Mouse (Mus musculus) urinary bladder, adult 18-20 months (tissue): ENCODE measurements at regions not wholly inside any gene's neighbourhood (a gene's known extent, or its start where the extent isn't known, plus 50 kb on each side); places are given as distances from the start of the nearest gene placed in this dataset.
A peak's percentile ranks its signal among the peaks of the same experiment; 100 is the strongest.

Experiments used
- DNase-seq, 2 experiments: peaks; one replicate each; pipeline ENCODE4 v3.0.0; 2022; ENCODE audit warnings: low spot score in 2 of 2, mixed read lengths in 2 of 2

DNA sequence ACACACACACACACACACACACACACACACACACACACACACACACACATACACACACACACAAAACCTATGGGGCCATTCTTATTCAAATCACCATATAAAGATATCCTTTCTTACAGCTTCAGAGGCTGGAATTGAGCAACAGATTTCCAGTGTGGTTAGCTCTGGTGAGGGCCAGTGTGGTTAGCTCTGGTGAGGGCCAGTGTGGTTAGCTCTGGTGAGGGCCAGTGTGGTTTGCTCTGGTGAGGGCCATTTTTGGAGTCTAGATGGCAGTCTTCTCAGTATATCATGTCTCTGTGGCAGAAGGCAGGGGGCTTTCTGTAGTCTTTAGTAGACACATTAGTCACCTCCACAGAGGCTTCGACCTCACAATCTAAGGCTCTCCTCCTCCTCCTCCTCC, 191.5 kb upstream of the 9630041A04Rik start:
- no peak for DNase-seq

DNA sequence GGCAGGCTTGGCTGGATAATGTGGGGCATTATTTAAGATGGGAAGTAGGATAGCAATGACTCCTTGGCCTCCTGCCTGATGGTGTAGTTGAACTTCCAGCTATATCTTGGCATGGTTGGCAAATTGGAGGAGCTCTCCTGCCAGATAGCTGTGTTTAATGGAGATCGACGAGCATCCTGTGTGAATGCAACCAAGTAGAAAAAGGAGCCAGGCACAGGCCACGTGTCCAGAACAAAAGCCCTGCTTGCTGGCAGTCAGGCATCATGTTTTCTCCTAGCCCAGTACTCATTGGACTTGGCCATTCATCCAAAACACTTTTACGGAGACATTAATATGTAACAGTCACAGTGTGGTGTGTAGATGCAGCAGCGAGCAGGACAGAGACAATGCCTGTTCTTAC, 211.8 kb upstream of the 9630041A04Rik start:
- no peak for DNase-seq

DNA sequence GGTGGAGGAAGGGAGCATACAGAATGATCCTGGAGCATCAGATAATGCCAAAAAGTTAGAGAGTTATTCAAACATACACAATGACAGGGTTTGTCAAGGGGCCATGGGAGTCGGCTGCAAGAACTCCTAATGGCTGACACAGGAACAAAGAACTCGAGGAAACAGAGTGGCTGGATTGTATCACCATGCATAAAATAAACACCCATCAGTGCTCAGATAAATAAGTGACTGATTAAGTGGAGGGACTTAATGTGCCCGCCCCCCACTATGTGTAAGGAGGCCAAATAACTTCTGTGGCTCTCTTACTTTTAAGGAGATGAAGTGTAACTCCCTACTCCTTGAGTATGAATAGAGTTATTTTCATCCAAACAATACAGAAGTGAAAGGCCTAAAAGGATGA, 220.1 kb upstream of the 9630041A04Rik start:
- no peak for DNase-seq

DNA sequence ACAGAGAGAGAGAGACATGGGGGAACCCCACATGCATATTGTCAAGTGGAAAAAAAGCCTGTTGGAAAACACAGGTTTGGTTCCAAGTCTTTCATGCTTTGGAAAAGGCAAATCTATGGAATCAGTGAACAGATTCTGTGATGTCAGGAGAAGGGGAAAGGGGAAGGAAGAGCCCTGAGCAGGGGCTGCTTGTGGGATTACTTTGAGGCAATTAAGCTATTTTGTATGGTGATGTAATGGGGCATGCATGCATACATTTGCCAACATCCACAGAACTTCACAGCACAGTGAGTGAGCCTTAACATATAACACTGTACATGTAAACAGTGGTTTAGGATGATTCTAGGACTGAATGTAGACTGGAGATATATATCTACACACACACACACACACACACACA, 221.0 kb upstream of the 9630041A04Rik start:
- DNase-seq: no peak

DNA sequence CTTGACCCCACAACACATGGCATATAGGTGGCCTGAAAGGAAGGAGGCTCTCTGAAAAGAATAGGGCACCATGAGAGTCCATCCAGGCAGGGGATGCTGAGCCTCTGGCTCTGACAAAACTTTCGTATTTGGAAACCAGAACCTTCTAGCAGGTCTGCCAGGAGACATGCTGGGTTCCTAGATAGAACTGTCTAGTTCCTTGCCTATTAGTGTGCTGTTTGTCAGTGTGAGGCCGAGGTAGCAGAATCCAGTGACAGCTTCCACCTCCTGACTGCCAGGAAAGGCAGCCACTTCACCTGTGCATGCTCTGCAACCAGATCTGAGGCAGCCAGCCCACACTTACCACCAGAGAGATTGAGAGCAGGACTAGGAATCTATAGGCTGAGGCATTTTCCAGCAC, 245.4 kb upstream of the 9630041A04Rik start:
- no peak for DNase-seq

DNA sequence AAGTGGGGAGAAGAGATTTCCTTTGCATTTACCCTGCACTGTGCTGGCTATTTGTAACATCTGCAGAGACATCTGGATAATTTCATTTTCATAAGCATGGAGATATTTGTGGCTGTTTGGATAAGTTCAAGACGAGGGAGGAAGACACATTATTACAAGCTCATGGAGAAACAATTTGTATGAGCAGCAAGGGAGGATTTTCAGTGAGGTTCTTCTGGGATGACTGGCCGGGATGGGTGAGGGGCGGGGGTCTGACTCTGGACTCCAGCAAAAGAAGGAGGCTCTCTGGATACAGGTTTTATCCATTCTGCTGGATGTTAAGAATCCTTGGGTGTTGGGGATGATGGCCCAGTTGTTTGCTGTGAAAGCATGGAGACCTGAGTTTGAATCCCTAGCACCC, 246.5 kb upstream of the 9630041A04Rik start:
- no peak for DNase-seq

DNA sequence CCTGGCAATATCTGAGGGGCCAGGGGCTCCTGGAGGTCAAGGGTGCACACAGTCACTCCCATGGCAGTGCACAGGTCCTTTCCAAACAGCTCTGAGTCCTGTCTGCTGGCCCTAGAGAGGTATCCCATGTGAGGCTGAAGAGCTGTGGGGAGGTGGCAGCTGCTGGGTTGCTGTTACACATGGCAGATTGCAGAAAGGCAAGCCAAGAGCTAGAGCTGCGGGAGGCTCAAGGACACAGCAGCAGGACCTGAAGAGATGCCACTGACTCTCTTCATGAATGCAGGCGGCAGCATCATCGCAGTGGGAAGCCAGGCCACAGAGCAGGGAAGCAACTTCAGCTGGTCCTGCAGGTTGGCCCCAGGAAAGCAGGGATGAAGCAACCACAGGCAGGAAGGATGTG, 247.7 kb upstream of the 9630041A04Rik start:
- no peak for DNase-seq

DNA sequence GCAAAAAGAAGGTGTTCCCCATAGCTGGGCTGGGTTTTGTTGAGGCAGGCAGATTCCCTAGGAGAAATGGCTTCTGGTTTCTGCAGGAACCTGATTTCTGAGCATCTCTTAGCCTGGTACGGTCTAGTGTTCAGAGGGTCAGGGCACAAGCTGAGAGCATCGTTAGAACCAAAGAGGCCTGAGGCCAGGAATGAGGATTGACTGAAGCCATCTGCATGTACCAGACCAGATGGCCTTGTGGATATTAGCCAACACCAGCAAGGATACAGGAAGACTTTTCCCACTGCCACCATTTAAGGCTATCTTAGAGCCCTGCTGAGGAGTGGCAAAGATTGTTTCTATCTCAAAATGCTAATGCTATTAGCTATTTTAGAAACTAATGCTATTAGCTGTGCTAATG, 248.2 kb upstream of the 9630041A04Rik start:
- DNase-seq: no peak

DNA sequence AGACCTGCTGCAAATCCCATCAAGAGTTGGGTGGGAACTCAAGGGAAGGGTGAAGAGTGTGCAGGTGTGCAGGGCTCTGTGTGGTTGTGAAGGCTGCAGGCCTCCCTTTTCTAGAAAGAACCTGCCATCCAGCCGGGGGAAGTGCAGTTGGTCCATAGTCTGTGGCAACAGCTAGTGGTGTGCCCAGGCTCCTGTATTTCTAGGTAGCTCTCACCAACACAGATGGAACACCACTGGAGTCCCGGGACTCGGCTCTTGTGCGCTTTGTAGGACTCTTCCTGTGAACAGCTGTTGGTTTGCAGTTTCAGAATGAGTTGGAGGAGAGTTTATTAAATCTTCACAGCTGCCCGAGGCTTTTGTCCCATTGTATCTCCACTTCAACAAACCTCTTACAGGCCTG, 248.7 kb upstream of the 9630041A04Rik start:
- no peak for DNase-seq

DNA sequence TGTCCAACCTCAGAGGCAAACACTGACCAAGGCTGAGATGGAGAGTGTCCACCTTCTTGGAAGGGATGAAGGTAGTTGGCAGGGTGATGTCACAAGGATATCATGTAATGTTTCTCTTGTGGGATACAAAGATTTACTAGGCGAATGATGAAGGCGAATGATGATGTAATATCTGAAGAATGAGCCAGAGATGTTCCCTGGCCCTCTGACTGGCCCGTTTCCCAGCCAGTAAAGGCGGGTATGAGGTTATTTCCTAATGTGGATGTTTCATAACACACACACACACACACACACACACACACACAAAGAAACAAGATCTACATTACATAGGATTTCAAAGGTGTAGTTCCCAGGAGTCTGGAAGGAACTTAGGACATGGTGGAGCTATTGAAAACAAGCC, 249.1 kb upstream of the 9630041A04Rik start:
- DNase-seq: peak in 1 of 2 experiments; percentile 14

DNA sequence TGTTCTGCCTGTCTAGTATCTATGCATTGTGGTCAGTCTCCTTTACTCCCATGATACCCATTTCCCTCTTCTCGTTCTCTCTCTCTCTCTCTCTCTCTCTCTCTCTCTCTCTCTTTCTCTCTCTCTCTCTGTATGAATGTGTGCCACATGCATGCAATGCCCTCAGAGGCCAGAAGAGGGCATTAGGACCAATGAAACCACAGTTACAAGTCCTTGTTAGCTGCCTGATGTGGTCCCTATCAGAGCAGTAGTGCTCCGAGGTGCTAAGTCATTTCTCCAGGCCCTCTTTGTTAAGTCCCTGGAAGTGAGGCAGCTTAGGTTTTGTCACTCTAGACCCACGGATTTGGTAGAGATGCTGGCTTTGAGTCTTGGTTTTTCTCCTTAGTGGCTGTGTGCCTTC, 250.2 kb upstream of the 9630041A04Rik start:
- no peak for DNase-seq

DNA sequence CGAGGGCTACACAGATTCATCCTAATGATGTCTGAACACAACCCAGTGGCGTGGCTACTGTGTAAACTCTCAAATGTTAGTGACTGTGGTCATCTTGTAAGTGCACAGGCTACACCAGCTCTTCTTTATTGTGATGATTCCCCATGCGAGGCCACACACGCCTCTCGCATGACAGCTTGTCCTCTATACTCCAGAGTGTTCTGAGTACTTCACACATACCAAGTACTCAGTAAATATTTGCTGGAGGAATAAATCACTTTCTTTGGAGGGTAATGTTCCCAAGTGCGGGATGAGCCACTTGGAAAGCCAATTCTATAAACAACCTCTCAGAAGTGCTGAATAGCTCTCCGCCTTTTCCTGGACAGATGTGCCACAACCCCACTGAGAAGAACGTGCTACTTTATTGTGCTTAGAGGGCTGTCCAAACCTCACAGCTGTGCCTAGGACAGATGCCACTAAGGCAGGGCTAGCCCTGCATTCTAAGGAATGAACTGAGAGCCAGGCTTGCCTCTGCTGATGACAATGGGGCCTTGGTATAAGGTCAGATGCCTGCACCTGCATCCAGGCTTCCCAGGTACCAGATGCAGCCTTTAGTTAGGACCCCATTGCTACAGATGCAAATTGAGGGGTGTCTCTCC, 250.7 kb upstream of the 9630041A04Rik start:
- no peak for DNase-seq

DNA sequence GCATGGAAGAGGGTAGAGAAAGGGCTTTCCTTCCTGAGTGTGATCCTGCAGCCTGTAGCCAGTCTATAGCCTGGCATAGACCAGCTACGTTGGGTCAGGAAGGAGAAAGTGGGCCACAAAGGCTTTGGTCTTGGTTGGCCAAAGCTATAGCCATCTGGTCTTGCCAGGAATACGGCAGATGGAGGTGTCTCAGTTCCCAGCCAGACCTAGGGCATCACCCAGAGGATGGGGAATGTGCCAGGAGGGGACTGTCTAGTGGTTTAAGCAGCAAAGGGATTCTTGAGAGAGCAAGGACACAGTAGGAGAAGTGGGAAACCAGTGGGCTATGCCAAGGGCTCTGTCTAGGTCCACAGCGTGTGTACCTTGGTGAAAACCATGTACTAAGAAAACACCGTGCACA, 251.3 kb upstream of the 9630041A04Rik start:
- DNase-seq: no peak

DNA sequence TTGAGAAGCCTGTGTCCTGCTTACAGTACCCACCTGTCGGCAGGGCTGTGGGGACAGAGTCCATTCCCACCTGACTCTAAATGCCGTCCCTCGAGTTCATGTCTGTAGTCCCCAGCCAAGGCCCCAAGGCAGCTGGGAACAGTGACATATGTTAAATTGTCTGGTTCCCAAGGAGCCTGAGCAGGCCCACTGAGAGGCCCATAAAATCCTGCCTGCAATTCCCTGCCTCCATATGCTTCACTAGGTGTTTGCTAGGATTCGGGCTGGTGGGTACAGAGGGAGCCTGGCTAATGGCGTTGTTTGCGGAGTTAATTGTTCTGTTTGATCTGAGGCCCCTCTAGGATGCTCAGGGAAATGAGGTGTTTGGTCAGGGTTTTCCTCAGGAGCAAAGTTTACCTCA, 258.8 kb upstream of the 9630041A04Rik start:
- DNase-seq: no peak

DNA sequence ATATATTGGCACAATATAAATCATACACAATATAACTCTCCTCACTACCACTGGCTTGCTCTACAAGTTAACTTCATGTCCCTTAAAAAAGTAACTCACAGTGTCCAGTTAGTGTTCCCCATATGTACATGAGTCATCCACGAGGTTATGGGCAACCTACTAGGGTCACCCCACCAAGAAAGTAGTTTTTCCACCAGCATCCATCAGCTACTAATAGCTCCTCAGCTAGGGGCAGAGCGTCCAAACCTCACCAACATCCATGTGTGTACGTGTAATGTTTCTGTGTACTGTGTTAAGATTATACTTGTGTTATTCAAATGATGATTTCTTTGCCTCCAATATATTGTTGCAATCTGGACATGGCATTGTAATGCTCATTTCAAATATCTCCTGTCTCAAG, 264.7 kb upstream of the 9630041A04Rik start:
- DNase-seq: no peak

DNA sequence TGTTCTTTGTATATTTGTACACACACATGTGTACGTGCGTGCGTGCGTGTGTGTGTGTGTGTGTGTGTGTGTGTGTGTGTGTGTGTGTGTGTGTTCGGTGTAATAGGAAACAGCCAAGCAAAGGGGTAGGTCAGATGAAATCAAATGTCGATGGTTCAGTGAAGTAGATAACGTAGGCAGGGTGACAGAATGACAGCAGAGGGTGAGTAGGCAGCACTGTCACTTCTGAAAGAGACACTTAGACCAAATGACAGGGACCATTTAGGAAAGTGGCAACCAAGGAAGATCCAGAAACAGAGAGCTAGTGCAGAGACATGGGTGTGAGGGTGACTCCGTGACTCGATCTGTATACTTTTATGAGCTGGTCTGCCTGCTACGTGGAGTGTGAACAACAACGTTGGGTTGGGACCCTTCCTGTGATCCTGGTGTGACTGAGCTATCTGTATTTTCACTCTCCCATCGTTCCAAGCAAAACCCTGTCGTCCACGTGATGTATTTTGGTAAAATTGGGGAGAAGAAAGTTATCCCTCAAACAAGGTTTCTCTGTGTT, 266.5 kb upstream of the 9630041A04Rik start:
- no peak for DNase-seq

DNA sequence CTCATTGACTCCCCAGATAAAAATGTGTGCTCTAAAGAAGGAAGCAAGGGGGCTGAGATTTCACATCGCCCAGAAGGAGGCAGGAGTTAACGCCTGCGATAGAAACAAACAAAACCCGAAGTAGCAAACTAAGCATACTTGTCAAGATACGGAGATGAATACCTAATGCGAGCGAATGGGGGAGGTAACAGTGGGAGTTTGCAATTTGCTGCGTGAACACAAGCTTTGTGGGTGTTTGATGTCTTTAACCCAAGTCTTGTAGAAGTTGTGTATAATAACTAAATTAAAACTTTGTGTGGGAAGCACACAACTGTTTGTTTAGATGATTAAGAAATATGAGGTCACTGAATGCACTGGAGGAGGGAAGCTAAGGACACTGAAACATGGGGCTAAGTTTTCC, 269.0 kb upstream of the 9630041A04Rik start:
- no peak for DNase-seq

DNA sequence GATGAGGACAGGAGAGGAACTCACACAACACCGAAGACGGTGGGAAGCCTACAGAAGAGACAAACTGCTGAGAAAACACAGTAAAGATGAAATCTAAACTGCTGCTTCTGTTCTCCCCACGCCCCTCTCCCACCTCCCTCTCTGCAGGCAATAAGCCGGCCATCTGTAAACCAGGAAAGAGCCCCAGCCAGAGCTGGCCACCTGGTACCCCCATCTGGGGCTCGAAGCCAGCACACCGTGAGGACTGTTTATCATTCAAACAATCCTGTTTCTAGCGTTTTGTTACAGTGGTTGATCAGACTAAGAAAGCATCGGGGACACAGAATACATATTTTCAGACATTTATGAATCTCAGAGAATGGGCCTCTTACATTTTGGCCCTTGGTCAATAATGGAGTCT, 270.0 kb upstream of the 9630041A04Rik start:
- DNase-seq: no peak

DNA sequence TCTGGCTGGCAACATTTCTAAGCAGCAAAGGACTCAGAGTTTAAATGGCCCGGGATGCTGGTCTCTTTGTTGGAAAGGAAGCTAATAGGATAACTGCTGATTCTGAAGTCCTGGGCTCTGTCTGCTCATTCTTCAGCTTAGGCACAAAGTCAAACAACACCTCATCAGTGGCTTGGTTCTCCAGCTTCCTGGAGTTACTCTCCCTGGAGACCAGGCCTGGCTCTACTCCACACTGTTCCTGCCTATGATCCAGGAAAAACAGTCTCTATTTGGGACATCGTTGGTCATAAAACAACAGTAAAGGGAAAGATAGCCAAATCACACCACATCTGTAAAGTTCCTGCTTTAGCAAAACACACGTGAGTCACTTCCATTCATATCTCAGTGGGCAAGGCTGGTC, 271.3 kb upstream of the 9630041A04Rik start:
- DNase-seq: peak in 1 of 2 experiments; percentile 16

DNA sequence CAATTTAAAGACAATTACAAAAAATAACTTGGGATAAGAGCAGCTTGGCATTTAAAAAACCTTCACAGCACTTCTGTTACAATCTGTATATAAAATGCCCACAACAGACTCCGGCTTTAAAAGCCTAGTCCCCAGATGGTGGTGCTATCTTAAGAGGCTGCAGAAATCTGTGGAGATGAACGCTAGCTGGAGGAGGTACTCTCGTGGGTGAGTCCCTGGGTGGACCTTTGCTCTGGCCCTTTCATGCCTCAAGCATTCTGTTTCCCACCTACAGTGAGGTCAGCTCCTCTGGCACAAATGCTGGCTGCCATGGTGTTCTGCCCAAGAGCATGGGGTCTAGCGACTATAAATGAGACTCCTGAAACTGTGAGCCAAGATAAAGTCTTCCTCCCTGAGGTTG, 280.6 kb upstream of the 9630041A04Rik start:
- no peak for DNase-seq

DNA sequence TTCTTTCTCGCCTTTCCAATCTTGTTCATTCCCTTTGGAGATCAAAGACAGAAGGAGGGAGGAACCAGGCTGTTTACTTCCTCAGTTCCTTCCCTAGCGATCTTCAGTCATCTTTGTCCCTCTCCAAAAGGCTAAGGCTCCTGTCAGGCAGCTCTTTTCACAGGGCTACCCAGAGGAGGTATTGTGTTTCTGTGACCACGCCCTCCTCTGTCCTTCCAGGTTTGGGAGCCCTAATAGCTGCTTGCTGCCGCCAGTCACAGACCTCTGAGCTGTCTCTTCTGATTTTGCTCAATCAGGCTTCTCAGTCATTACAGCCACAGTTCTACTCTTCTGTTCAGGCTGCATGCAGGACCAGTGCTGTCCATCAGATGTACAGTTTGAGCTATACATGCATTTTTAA, 290.9 kb upstream of the 9630041A04Rik start:
- DNase-seq: no peak

DNA sequence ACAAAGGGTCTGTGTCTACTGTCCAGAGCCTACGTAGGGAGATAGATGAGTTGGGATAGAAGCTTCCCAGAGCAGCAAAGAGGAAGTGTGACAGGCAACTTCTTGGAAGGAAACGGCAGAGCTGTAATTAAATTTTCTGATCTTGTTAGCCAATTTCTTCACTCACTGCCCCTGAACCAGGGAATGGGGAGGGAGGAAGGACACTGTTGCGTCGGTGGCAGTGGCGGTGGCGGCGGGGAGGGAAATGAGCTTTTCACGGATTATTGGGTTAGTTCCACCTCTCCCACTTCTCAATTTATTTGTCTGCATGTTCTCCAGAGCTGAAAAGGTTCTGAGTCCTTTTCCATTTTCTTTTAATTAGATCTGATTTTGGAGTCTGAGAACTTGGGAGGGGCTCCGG, 298.4 kb upstream of the 9630041A04Rik start:
- DNase-seq: no peak

DNA sequence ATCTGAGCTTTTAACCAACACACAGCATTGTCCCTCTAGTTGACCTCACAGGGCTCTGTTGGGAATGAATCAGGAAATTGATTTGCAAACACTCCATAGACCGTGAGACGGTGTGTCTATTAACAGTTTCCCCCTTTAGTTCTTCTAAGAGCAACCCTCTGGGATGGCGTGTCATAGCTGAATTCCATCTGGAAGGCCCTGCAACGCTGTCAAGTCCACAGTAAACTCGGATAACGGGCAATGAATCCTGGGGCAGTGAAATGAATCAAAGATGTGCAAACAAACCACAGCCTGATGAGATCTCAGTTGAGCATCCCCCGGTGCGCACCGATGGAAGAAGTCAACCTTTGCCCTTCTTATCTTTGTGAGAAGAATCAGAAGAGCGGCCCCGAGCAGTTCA, 302.3 kb upstream of the 9630041A04Rik start:
- no peak for DNase-seq

DNA sequence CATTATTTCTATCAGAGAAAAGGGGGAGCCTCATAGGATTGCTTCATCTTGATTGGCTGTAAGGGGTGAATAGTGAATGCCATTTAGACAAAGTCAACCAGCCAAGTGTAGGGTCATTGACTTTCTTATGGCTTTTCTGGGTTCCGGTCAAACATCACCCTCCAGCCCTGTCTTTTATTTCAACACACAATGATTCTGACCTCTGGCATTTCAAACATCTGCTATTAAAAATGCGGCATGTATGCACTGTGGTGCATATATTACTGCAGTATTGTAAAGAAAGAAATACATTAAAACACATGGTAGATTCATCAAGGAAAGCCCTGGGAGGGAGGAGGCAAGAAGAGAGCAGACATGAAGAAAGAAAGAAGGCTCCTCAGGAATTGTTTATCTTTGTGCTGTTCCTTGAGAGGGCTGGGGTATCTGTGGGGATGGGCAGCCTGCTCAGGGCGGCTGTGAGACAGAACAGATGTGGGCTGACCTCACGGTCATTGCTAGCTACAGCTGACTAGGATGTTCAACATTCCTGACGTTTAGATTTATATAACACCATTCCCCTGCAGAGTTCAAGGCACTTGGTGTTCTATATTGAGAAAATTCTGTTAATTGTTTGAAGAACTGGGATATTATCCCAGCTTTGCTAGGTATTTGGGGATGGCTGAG, 303.5 kb upstream of the Ppp2r3a start:
- no peak for DNase-seq
